Mouse (Mus musculus) cerebral cortex, adult 2 months (tissue): ENCODE measurements around the gene Dgcr8.

Experiments used
- WGBS: fragments of 180-500 bp; shearing (Covaris S2); methylation state at CpG from one replicate; pipeline ENCODE4 v1.1.7; 2018; 5-methylcytosine and 5-hydroxymethylcytosine counted together

The Dgcr8 gene

DNA sequence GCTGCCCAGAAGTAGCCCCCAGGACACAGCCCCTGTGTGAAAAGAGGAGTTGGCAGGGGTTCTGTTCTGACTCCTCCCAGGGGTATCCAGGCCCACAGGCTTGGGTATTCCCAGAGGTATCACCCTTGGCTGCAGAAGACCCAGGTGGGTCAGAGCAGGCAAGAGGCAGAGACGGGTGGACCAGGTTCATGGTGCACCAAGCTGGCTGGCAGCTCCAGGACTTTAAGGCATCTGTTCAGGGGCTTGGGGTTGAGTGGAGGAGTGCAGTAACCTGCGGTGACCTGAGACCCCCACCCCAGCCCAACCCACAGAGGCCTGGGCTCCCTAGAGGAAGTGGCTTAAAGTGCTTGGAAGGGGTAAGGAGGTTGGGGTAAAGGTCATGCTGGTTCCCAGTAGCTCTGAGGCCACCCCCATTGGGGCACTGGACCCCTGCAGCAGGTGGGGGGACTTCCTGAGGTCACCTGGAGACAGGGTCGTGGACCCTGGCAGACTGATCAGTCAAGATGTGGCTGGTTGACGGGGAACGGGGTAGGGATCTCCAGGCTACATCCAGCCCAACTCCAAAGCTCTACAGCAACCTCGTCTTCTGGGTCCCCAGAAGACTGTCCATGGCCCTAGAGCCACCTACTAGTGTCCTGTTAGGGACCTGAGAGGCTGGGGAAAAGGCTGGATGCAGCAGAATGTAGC is 68.0 kb downstream of the Dgcr8 start:
- WGBS = 83% methylated on average over 6 of the region's 6 CpGs

- 52% methylated on average over 8 of the region's 8 CpGs for WGBS
Observed at GRCm38 (mm10) chr16:18220001-18220400, 69.0 kb downstream of the Dgcr8 start.

GRCm38 (mm10) chr16:18218580-18218996 is 70.5 kb downstream of the Dgcr8 start:
- WGBS = 80% methylated on average over 9 of the region's 9 CpGs

GRCm38 (mm10) chr16:18217579-18217978 is 71.5 kb downstream of the Dgcr8 start, which contains the start of gene Ccdc188:
Ccdc188 (plus strand) TSS chr16:18217879.
- 92% methylated on average over 4 of the region's 4 CpGs for WGBS

GRCm38 (mm10) chr16:18214858-18215257 is 74.2 kb downstream of the Dgcr8 start:
- 61% methylated on average over 7 of the region's 7 CpGs for WGBS

DNA sequence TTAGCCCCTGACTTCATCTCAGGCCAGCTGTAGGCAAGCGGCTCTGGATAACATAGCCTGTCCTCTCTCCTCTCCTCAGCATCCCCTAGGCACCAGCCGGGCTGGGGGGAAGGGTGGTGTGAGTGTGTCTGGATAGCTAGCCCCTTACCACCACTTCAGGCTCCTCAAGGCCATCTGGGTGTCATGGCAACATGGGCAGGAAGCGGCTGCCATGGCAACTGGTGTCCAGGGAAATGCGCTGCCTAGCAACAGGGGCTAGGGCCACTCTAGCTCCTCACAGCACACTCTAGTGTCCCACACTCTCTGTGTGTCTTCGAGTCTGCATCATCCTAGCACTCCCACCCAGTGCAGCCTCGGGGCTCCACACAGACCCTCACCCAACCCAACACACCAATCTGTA is 75.4 kb downstream of the Dgcr8 start:
- WGBS = 31% methylated on average over 6 of the region's 6 CpGs

DNA sequence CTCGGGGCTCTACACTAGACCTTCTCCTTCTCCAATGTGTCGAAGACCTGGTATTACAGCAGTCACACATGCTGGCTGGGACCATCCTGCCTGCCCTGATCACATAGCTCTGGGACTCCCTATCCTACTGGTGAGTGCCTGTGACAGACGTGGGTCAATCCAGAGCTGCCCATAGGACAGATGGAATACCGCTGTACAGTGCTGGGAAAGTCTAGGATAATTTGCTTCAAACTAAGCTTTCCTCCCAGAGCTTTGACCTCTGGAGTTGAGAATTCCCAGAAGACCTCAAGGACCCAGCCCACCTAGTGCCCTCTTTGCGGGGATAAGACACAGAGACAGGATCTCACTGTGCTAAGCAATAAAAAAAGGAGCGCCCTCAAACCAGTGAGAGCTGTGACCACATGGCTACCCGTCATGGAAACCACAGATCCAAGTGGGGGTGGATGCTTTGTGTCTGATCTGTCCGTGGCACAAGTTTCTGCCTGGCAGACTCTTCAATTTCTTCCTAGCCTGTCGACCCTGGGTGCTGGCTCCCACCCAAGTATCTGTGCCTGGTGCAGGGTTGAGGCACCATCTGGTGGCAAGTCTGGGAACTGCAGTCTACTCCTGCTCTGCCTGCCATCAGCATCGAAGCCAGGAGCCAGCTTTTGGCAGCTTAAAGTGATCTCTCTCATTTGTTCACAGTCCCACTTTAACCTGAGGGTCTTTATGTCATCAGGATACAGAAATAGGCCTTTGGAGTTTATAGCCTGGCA is 77.5 kb downstream of the Dgcr8 start:
- 38% methylated on average over 10 of the region's 10 CpGs for WGBS

DNA sequence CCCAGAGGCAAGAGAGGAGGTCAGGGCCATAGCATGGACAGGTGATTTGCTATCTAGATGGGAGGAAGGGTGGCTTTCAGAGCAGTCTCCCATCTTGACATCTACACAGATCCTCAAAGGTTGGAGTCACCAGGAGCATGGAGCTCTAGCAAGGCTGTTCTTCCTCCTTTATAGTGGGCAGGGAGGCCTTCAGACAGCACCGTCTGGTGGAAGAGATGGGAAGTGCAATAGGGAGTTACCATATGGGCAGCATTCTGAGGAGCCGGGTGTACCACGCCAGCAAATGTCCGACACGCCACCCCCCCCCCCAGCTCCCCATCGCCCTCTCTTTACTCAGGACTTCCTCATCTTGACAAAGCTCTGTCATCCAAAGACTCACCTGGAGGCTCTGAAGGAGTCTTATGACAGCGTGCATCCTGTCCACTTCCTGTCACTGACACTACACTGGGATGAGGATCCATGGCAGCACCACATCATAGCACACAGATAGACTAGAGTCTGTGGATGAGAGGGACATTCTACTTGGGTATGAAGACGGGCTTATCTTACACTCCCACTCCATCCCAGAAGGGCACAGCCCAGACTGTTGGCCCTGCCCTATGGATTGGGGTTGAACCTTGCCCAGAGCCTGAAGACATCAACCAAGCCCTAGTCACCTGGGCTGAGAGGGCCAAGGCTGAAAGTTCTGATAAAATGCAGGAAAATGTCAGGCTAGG is 78.2 kb downstream of the Dgcr8 start:
- WGBS = 24% methylated on average over 7 of the region's 8 CpGs
